Mouse (Mus musculus) hindbrain, embryonic 13.5 days (tissue): ENCODE data around the gene Anks3. TPM values are rescaled to one million over a fixed set of nuclear protein-coding genes. Genes with fewer than 3 reads are reported as not detected.

ENCODE experiments used
- ATAC-seq: fragments of 200-750 bp; cut with Nextera tagmentation; 2 replicates; pipeline ENCODE4 v1.8.0; 2017; ENCODE audit warnings: moderate TSS enrichment; ENCODE audit not compliant: low FRiP score
- H3K27ac ChIP-seq: fragments of 300-500 bp; sonication (generic); 2 replicates; pipeline ENCODE4 v1.5.1; 2015; ENCODE audit warnings: inconsistent platforms, mild to moderate bottlenecking, moderate library complexity
- H3K27me3 ChIP-seq: fragments of 300-500 bp; sonication (generic); 2 replicates; pipeline ENCODE4 v1.6.1; 2015; ENCODE audit warnings: mild to moderate bottlenecking, inconsistent platforms
- H3K36me3 ChIP-seq: fragments of 300-500 bp; sonication (generic); 2 replicates; pipeline ENCODE4 v1.6.1; 2015; ENCODE audit warnings: mild to moderate bottlenecking, inconsistent platforms
- H3K4me1 ChIP-seq: fragments of 300-500 bp; sonication (generic); replicated peaks from 2 replicates; pipeline ENCODE4 v1.6.1; 2015; ENCODE audit warnings: inconsistent platforms
- H3K4me2 ChIP-seq: fragments of 300-500 bp; sonication (generic); 2 replicates; pipeline ENCODE4 v1.6.1; 2015; ENCODE audit warnings: inconsistent platforms, mild to moderate bottlenecking, moderate library complexity
- H3K4me3 ChIP-seq: fragments of 300-500 bp; sonication (generic); 2 replicates; pipeline ENCODE4 v1.5.1; 2015; ENCODE audit warnings: mild to moderate bottlenecking, inconsistent platforms
- H3K9ac ChIP-seq: fragments of 300-500 bp; sonication (generic); 2 replicates; pipeline ENCODE4 v1.6.1; 2015; ENCODE audit warnings: mild to moderate bottlenecking, inconsistent platforms
- H3K9me3 ChIP-seq: fragments of 300-500 bp; sonication (generic); 2 replicates; pipeline ENCODE4 v1.6.1; 2016; ENCODE audit warnings: inconsistent platforms
- WGBS: fragments of 180-500 bp; shearing (Covaris S2); methylation state at CpG from one replicate; pipeline ENCODE4 v1.1.7; 2015; 5-methylcytosine and 5-hydroxymethylcytosine counted together
- polyA plus RNA-seq: library from polyadenylated mRNA; unstranded; fragments of >200 nt; fragmentation: Nextera tagmentation; extraction: Ambion mirVana; gene quantifications from 2 replicates; pipeline ENCODE4 v1.2.1, GENCODE M21; 2015

Gene Anks3
- 73.4 and 77.6 TPM in 2 replicates for polyA plus RNA-seq

DNA sequence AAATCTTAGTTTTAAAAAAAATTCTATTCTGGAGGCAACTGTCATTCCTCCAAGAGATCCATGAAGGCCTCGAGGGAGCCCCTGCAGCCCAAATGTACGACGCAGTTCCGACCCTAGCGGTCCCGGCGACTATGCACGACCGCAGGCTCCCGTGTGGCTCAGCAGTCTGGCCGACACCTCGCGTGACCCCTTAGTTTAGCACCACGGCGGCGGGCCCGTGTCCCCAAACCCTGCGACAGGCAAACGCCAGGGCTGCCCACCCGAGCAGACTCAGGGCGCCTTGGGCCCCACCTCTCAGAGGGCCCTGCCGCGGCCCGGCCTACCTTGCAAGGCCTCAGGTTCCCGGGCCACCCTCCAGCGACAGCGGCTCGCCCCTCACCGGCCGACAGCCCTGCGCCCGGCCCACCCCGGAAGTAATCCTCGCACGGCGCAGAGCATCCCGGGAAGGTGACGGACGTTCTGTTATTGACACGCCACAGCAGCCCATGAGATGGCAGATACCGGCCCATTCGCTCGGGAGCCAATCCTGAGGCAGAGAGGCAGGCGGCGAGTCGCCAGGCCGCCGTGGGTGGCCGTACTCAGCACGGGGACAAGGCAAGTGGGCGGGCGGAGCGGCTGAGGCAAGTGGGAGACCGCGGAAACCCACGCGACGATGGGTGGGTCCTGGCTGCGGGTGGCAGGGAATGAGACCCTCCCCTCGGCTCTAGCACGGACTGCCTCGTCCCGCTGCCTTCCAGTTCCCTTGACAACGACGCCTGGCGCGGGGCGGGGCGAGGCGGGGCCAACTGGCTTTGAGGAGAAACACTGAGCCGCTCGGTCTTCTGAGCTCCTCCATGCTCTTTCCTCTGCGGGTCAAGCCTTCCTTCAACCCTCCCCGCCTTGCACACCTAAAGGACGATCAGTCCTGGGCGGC lies at the start of gene Anks3:
TSS of gene Anks3 (minus strand) at position 409 of the 913 bp plus-strand sequence.
- under 1% methylated on average over 75 of the region's 76 CpGs for WGBS
- peak; percentile 99 for ATAC-seq

DNA sequence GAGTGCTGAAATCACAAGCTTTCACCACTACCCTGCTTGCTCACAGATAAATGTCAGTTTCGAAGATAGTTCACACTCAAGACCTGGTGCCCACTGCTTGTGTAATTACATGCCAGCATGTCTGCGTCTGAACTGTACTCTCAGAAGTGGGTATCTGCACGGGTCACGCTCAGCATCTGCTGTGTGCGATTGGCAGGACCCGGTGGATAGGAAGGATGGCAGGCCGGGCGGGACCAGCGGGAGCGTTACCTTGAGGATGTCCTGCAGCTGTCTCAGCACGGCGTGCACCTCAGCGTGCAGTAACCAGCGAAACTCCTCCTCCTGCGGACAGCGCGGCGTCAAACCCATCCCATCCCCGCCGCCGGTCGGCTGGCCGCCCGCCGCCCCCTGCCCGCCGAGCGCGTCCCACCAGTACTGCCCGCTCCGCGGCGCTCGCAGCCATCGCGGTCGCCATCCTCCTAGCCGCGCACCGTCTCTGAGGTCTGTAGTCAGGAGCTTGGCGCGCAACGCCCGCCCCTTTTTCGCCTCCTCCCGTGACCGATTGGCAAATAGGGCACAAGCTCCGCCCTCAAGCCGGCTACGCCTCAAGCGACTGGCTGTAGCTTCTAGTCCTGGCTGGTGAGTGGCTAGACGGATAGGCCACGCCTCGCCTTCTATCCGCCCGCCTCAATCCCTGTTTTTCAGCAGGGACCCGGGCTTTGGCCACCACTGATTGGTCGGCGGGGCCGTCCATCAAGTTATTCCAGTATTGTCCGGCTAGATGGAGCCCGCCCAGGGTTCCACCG lies 49.2 kb upstream of the Anks3 start, which contains the start of gene Rogdi:
TSS of gene Rogdi (minus strand) at position 500 of the 785 bp plus-strand sequence.
- Histone ChIP-seq H3K27ac (peak within 1 kb of the TSS; percentile 90), H3K9me3 (no peaks in the 10 kb centered on the region), H3K27me3 (no peaks in the 10 kb centered on the region), H3K4me1 (peaks cover 33% of the 10 kb centered on the region), H3K36me3 (peaks cover 58% of the 10 kb centered on the region), H3K4me3 (peak within 1 kb of the TSS; percentile 64), H3K9ac (peak within 1 kb of the TSS; percentile 83), H3K4me2 (peak within 1 kb of the TSS; percentile 75)
- ATAC-seq: peak; percentile 99
- WGBS: under 1% methylated on average over 63 of the region's 63 CpGs

More for the DNA sequence above, at the start of gene Anks3:
- H3K27me3 ChIP-seq: no peaks in the 10 kb centered on the region
- H3K4me1 ChIP-seq: peaks cover 31% of the 10 kb centered on the region
- H3K9me3 ChIP-seq: no peaks in the 10 kb centered on the region
- H3K4me3 ChIP-seq: peak within 1 kb of the TSS; percentile 93
- peak within 1 kb of the TSS; percentile 91 for H3K27ac ChIP-seq
- H3K36me3 ChIP-seq: peaks cover 24% of the 10 kb centered on the region
- H3K4me2 ChIP-seq: peak within 1 kb of the TSS; percentile 84
- H3K9ac ChIP-seq: peak within 1 kb of the TSS; percentile 89

DNA sequence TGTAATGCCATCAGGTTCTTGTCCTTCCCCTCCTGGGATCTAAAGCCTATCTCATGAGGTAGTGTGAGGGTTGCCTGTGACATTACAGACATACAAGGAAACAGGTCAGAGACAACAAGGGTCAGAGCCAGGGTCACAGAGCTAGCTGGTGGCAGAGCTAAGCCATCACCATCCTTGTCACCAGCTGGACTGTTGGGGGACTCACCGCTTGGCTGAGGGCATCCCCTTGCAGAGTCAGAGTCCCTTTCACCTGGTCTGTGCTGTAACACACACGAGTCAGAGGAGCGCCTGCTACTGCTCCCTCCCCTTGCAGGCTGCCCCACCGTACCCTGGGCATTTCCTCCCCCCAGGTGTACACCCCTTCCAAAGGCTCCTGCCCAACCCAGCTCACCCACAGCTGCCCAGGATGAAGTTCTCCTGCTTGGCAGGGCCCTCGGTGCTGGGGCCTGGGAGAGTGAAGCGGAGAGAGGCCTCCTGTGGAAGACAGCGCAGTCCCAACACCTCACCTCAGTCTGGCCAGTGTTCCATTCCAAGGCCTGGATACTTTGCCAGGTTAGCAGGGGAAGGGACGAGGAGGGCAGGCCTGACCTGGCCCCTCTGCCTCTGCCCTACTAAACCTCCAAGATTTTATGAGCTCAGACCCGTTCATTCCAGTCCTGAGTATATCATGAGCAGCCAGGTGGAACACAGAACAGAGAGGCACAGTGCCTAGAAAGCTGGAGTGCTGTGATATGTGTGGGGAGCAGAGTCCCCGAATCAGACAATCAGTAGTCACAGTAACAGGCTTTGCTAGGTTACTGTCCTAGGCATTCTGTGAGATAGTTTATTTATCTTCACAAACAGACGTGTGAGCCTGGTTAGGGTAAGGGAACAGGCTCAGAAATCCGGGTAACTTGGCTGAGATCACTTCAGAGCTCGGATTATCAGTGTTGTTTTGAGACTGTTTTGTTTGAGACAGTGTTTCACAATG lies 48.3 kb upstream of the Anks3 start:
- ATAC-seq: no peak
- peaks cover 54% of the 10 kb centered on the region for H3K36me3 ChIP-seq

DNA sequence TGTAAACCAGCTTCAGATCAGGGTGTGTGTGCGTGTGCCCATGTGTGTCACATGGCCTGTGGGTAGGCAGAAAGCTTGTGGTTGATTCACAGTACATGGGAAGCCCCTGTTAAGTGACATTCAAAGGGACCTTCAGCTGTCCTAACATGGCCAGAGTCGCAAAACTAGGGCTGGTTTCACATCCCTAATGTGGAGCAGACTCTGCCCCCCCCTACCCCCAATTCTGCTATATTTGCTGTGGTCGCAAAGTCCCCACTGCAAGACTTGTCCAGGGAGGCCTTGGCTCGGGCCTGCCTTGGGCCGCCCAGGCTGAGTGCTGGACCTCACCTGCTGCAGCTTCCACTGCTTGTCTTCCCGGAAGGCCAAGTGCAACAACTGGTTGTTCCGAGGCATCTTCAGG lies 47.3 kb upstream of the Anks3 start:
- WGBS: 90% methylated on average over 7 of the region's 7 CpGs
- H3K9ac ChIP-seq: peak overlapping the region; percentile 83; the same call in 1 of the 2 replicates

More for the DNA sequence above, 48.3 kb upstream of the Anks3 start:
- Histone ChIP-seq H3K27ac (peak overlapping the region; percentile 90), H3K4me3 (peak overlapping the region; percentile 64), H3K27me3 (no peaks in the 10 kb centered on the region), H3K9ac (peak overlapping the region; percentile 83), H3K4me1 (peaks cover 33% of the 10 kb centered on the region), H3K4me2 (peak overlapping the region; percentile 75), H3K9me3 (no peaks in the 10 kb centered on the region)
- WGBS: 55% methylated on average over 13 of the region's 13 CpGs

DNA sequence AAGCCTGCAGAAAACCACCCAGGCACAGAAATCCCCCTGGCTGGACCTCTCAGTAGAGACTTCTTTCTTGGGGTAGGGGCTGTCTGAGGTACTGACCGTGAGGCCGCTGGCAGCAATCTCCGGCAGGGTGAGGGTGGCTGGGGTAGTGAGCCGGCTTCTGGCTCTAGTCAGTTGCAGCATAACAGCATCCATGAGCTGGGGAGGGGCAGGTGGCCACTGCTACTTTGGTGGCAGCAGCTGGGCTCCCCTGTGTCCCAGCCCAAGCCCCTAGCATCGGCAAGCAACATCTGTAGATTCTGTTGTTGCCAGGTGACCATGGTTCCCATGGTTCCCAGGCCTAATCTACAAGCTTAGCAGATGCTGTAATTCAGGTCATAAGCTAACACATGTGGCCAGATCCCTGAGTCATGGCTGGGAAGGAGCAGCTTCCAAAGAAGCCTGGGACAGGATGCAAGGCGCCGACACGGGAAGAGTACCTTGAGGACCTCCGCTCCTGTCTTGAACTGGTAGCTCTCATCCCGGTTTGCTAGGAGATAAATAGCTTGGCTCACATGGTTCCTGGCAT lies 46.4 kb upstream of the Anks3 start:
- Histone ChIP-seq H3K4me2 (no peak overlapping the region), H3K4me1 (peaks cover 33% of the 10 kb centered on the region), H3K9ac (0 out of 2 replicates have a peak overlapping the region, but pooled peaks have one; percentile 10), H3K9me3 (no peaks in the 10 kb centered on the region), H3K27ac (no peak overlapping the region), H3K4me3 (no peak overlapping the region), H3K27me3 (no peaks in the 10 kb centered on the region), H3K36me3 (peaks cover 36% of the 10 kb centered on the region)
- 82% methylated on average over 10 of the region's 10 CpGs for WGBS
- ATAC-seq: no peak

More for the DNA sequence above, 47.3 kb upstream of the Anks3 start:
- H3K27me3 ChIP-seq: no peaks in the 10 kb centered on the region
- no peak overlapping the region for H3K27ac ChIP-seq
- peaks cover 33% of the 10 kb centered on the region for H3K4me1 ChIP-seq
- peaks cover 44% of the 10 kb centered on the region for H3K36me3 ChIP-seq
- no peak for ATAC-seq
- H3K4me2 ChIP-seq: no peak overlapping the region
- H3K4me3 ChIP-seq: no peak overlapping the region
- no peaks in the 10 kb centered on the region for H3K9me3 ChIP-seq

DNA sequence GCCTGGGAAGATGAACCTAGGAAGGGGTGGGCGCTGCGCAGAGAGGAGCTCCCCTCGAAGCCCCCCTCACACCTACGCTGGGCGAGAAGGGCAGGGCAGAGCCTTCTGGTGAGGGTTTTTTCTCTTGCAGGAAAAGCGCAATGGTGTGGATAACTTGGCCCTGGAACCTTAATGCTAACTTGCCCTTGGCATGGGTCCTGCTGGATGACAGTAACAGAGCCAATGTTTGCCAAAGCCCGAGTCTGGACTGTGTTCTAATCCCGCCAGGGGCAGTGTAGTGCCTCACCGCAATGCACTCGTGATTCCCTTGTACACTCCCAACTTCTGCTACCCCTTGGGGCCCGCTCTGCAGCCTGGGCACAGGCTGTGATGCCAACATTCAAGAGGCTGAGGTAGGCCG lies 44.1 kb upstream of the Anks3 start:
- H3K36me3 ChIP-seq: peaks cover 24% of the 10 kb centered on the region
- WGBS: 83% methylated on average over 12 of the region's 12 CpGs

DNA sequence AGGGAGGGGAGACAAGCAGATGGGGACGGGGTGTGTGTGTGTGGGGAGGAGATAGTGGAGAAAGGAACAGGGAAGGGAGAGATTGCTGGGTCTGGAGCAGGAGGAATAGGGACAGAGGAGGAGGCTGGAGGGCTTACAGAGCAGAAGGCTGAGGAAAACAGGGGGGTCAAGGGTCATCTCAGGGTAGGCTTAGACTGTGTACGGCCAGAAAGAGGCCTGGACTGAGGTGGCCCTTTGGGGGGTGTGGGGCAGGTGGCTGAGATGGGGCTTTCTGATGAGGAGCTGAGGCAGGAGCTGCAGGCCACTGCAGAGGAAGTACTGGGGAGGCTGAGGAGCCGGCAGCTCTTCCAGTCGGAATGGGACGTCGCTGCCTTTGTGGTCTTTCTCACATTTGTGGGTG lies 43.5 kb upstream of the Anks3 start:
- H3K4me2 ChIP-seq: no peak overlapping the region
- H3K27ac ChIP-seq: no peak overlapping the region
- WGBS: 44% methylated on average over 6 of the region's 6 CpGs
- peaks cover 23% of the 10 kb centered on the region for H3K4me1 ChIP-seq
- no peaks in the 10 kb centered on the region for H3K27me3 ChIP-seq
- no peak overlapping the region for H3K4me3 ChIP-seq
- no peak for ATAC-seq
- no peaks in the 10 kb centered on the region for H3K9me3 ChIP-seq
- peaks cover 24% of the 10 kb centered on the region for H3K36me3 ChIP-seq
- H3K9ac ChIP-seq: no peak overlapping the region

More for the DNA sequence above, 44.1 kb upstream of the Anks3 start:
- H3K4me1 ChIP-seq: peaks cover 28% of the 10 kb centered on the region
- no peak overlapping the region for H3K9ac ChIP-seq
- no peak overlapping the region for H3K4me2 ChIP-seq
- H3K9me3 ChIP-seq: no peaks in the 10 kb centered on the region
- H3K27me3 ChIP-seq: no peaks in the 10 kb centered on the region
- ATAC-seq: no peak
- no peak overlapping the region for H3K27ac ChIP-seq
- no peak overlapping the region for H3K4me3 ChIP-seq

DNA sequence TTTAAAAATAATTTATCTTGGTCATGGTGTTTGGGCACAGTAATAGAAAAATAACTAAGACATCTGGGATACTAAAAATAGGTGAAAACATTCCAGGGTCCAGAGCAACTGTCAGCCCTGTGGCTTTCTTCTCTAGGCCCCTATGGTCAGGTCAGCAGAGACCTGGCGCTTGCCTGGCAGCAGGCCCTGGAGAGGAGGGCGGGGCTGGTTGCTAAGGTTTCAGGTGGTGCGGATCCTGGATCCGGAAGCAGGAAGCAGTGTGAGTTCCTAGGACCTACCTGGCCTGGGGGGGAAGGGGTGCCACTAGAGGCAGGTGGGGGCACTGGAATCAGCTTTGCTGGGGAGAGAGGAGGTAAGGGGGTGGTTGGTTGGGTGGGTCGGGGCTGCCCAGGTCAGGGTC lies 43.1 kb upstream of the Anks3 start, which contains the start of gene Smim22:
TSS of gene Smim22 (plus strand) at position 222 of the 400 bp plus-strand sequence.
- ATAC-seq: no peak
- Histone ChIP-seq H3K36me3 (peaks cover 24% of the 10 kb centered on the region), H3K4me2 (no peak within 1 kb of the TSS), H3K27me3 (no peaks in the 10 kb centered on the region), H3K4me1 (peaks cover 19% of the 10 kb centered on the region), H3K9ac (no peak within 1 kb of the TSS), H3K27ac (no peak within 1 kb of the TSS), H3K4me3 (no peak within 1 kb of the TSS), H3K9me3 (no peaks in the 10 kb centered on the region)
- 50% methylated on average over 5 of the region's 5 CpGs for WGBS

DNA sequence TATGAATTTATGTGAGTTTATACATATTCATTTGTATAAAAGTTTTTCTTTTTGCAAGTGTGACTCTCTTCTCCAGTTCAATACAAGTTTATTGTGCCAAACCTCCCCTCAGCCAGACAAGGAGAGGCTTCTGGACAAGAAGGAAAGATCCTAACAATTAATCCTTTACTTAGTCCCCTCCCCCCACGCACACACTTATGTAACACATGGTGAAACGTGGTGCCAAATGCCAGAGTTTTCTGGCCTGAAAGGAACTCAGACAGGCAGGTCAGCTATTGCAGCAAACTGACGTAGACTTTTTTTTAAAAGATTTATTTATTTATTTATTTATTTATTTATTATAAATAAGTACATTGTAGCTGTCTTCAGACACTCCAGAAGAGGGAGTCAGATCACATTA lies 36.6 kb upstream of the Anks3 start:
- Histone ChIP-seq H3K4me2 (no peak overlapping the region), H3K27ac (no peak overlapping the region), H3K4me1 (no peaks in the 10 kb centered on the region), H3K36me3 (no peaks in the 10 kb centered on the region), H3K27me3 (no peaks in the 10 kb centered on the region), H3K9ac (no peak overlapping the region), H3K9me3 (no peaks in the 10 kb centered on the region), H3K4me3 (no peak overlapping the region)
- 76% methylated on average over 3 of the region's 3 CpGs for WGBS
- no peak for ATAC-seq

DNA sequence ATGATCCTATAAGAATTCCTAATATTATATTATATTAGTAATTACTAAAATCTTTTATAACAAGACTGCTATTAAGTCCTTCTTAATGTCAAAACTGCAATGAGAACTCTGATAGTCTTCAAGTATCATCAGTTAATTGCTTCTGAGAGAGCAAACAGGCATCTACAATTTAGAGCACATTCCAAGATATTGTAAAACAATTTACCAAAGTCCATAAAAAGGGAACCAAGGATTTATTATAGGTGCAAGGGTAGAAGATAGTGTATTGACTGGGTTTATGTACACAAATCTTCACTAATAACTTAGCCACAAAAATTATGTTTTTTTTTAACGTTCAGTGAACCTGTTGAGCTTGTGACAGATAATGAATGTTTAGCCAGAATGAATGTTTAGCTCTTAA lies 35.0 kb upstream of the Anks3 start:
- no peak for ATAC-seq
- Histone ChIP-seq H3K4me1 (no peaks in the 10 kb centered on the region), H3K36me3 (no peaks in the 10 kb centered on the region), H3K4me3 (no peak overlapping the region), H3K27me3 (no peaks in the 10 kb centered on the region), H3K4me2 (no peak overlapping the region), H3K27ac (no peak overlapping the region), H3K9me3 (no peaks in the 10 kb centered on the region), H3K9ac (no peak overlapping the region)
- WGBS: 85% methylated on average over 1 of the region's 1 CpGs

DNA sequence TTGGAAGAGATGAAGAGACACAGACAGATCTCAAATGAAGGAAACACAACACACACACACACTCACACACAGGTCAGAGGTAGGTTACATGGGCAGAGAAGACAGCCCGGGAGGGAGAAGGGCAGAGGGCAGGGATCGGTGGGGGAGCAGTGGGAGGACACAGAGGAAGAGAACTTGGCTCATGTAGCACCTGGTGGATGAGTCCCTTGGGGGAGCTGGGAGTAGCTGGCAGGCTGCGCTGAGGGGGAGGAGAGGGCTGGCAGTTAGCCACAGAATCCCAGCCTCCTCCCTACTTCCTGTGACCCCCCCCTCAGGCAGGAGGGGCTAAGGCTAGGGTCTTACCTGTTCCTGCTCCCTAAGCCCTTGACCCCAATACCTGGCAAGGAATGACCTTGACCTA lies 33.5 kb upstream of the Anks3 start, which contains the start of gene Sept12:
TSS of gene Sept12 (minus strand) at position 300 of the 400 bp plus-strand sequence.
- Histone ChIP-seq H3K4me1 (no peaks in the 10 kb centered on the region), H3K27ac (no peak within 1 kb of the TSS), H3K36me3 (no peaks in the 10 kb centered on the region), H3K9me3 (no peaks in the 10 kb centered on the region), H3K27me3 (no peaks in the 10 kb centered on the region), H3K4me3 (no peak within 1 kb of the TSS), H3K4me2 (no peak within 1 kb of the TSS), H3K9ac (no peak within 1 kb of the TSS)
- ATAC-seq: no peak
- 72% methylated on average over 3 of the region's 3 CpGs for WGBS
